Mouse (Mus musculus) forebrain, embryonic 13.5 days (tissue): ENCODE measurements around the gene Npas2. TPM values are rescaled to one million over a fixed set of nuclear protein-coding genes. Genes with fewer than 3 reads are reported as not detected.

Experiments
- ATAC-seq: fragments of 200-750 bp; cut with Nextera tagmentation; 2 replicates; pipeline ENCODE4 v1.8.0; 2017
- H3K27ac ChIP-seq: fragments of 300-500 bp; sonication (generic); 2 replicates; pipeline ENCODE4 v1.5.1; 2015; ENCODE audit warnings: inconsistent platforms, mild to moderate bottlenecking, moderate library complexity
- H3K27me3 ChIP-seq: fragments of 300-500 bp; sonication (generic); 2 replicates; pipeline ENCODE4 v1.6.1; 2015; ENCODE audit warnings: mild to moderate bottlenecking, inconsistent platforms
- H3K36me3 ChIP-seq: fragments of 300-500 bp; sonication (generic); 2 replicates; pipeline ENCODE4 v1.6.1; 2015; ENCODE audit warnings: mild to moderate bottlenecking, inconsistent platforms; ENCODE audit not compliant: poor library complexity, severe bottlenecking
- H3K4me1 ChIP-seq: fragments of 300-500 bp; sonication (generic); 2 replicates; pipeline ENCODE4 v1.6.1; 2015; ENCODE audit warnings: inconsistent platforms
- H3K4me2 ChIP-seq: fragments of 300-500 bp; sonication (generic); 2 replicates; pipeline ENCODE4 v1.6.1; 2015; ENCODE audit warnings: inconsistent platforms, mild to moderate bottlenecking, moderate library complexity
- H3K4me3 ChIP-seq: fragments of 300-500 bp; sonication (generic); 2 replicates; pipeline ENCODE4 v1.5.1; 2015; ENCODE audit warnings: mild to moderate bottlenecking, inconsistent platforms
- H3K9ac ChIP-seq: fragments of 300-500 bp; sonication (generic); 2 replicates; pipeline ENCODE4 v1.6.1; 2015; ENCODE audit warnings: mild to moderate bottlenecking, inconsistent platforms
- H3K9me3 ChIP-seq: fragments of 300-500 bp; sonication (generic); replicated peaks from 2 replicates; pipeline ENCODE4 v1.6.1; 2016; ENCODE audit warnings: inconsistent platforms
- WGBS: fragments of 180-500 bp; shearing (Covaris S2); methylation state at CpG from one replicate; pipeline ENCODE4 v1.1.7; 2015; 5-methylcytosine and 5-hydroxymethylcytosine counted together
- polyA plus RNA-seq: library from polyadenylated mRNA; unstranded; fragments of >200 nt; fragmentation: Nextera tagmentation; extraction: Ambion mirVana; gene quantifications from 2 replicates; pipeline ENCODE4 v1.2.1, GENCODE M21; 2015

Npas2 gene
- polyA plus RNA-seq, 1 experiment from 2014 or later: 0.15 TPM

DNA sequence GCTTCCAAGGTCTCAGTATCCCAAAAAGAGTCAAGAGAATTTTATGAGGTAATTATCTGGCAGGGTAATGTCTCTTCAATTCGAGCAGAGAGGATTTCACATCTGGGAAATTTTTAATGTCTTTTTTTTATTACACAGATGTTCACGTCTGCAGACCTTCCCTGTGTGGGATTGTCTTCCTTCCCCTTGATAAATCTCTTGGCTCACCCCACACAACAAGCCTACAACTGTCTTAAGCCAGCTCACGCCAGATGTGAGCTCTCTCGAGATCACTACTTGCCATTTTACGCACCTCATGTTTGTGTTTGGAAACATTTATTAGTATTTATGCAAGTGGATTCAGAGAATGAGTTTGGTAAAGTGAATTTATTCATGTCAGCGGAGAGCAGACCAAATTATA lies 128.4 kb downstream of the Npas2 start:
- no peaks in the 10 kb centered on the region for H3K9me3 ChIP-seq
- H3K4me3 ChIP-seq: no peak overlapping the region

DNA sequence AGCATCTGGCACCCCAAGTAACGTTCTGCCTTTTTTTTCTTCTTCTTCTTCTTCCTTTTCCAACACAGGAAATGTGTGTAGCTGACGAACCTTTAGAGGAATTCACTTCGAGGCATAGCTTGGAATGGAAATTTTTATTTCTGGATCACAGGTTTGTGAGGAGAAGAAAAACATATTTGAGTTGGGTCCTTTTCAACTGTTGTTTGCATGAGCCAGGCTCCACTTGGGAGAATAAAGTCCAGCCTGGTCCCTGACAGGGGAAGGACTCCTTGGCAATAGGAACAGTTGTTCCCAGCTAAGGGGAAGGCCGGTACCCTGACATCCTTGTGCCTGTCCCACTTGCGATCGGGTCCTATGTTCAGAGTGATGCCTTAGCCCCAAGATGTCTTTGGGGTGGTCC lies 131.7 kb downstream of the Npas2 start:
- no peak overlapping the region for H3K4me2 ChIP-seq
- no peak overlapping the region for H3K27ac ChIP-seq
- H3K9me3 ChIP-seq: no peaks in the 10 kb centered on the region
- no peak overlapping the region for H3K9ac ChIP-seq
- H3K4me3 ChIP-seq: no peak overlapping the region
- no peaks in the 10 kb centered on the region for H3K4me1 ChIP-seq
- H3K27me3 ChIP-seq: no peaks in the 10 kb centered on the region
- no peak for ATAC-seq
- WGBS: 96% methylated on average over 6 of the region's 6 CpGs
- no peaks in the 10 kb centered on the region for H3K36me3 ChIP-seq

More for the DNA sequence above, 128.4 kb downstream of the Npas2 start:
- ATAC-seq: no peak
- no peak overlapping the region for H3K4me2 ChIP-seq
- no peaks in the 10 kb centered on the region for H3K4me1 ChIP-seq
- no peak overlapping the region for H3K27ac ChIP-seq
- H3K27me3 ChIP-seq: no peaks in the 10 kb centered on the region
- no peaks in the 10 kb centered on the region for H3K36me3 ChIP-seq
- no peak overlapping the region for H3K9ac ChIP-seq
- WGBS: 84% methylated on average over 6 of the region's 6 CpGs

- no peak for ATAC-seq
- no peak overlapping the region for H3K27ac ChIP-seq
These were observed 134.0 kb downstream of the Npas2 start for GRCm38 (mm10) chr1:39327546-39327945.

DNA sequence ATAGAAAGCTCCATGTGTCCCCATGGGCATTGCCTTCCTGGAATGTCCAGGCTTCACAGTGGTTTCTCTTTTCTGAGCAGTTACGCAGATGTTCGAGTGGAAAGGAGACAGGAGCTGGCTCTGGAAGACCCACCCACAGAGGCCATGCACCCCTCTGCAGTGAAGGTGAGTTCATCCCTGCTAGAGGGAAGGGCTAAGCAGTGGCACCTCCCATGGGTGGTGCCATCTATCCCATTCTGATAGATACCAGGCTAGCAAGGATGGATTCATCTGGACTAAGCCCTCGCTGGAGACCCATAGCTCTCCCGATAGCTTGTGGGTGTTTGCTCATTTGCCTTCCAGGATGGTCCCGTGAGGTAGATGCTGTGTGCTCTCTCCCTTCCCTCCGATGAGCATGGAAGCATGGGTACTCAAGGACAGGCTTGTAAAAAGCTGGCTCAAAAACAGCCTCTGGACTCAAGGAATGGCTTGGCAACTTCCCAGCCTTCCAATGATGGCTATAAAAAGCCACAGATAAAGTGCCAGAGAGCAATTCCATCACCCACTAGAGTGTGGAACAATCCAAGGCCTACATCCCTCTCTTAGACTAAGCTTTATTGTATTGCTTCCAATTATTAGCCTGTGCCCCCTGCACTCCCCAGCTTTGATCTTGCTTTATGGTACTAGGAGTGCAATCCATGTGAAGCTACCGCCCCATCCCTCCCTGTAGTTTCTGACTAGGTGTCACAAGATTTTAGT lies 137.5 kb downstream of the Npas2 start:
- H3K27ac ChIP-seq: no peak overlapping the region
- no peaks in the 10 kb centered on the region for H3K4me1 ChIP-seq
- H3K4me3 ChIP-seq: no peak overlapping the region
- no peak for ATAC-seq
- H3K36me3 ChIP-seq: no peaks in the 10 kb centered on the region
- no peak overlapping the region for H3K9ac ChIP-seq
- 0 out of 2 replicates have a peak, but pooled peaks cover 3% of the 10 kb centered on the region for H3K27me3 ChIP-seq
- no peaks in the 10 kb centered on the region for H3K9me3 ChIP-seq
- WGBS: 91% methylated on average over 7 of the region's 7 CpGs
- H3K4me2 ChIP-seq: no peak overlapping the region

More at GRCm38 (mm10) chr1:39327546-39327945, 134.0 kb downstream of the Npas2 start:
- Histone ChIP-seq H3K9me3 (no peaks in the 10 kb centered on the region), H3K4me1 (no peaks in the 10 kb centered on the region), H3K4me2 (no peak overlapping the region), H3K27me3 (no peaks in the 10 kb centered on the region), H3K9ac (no peak overlapping the region), H3K36me3 (no peaks in the 10 kb centered on the region), H3K4me3 (no peak overlapping the region)
- 86% methylated on average over 7 of the region's 7 CpGs for WGBS

DNA sequence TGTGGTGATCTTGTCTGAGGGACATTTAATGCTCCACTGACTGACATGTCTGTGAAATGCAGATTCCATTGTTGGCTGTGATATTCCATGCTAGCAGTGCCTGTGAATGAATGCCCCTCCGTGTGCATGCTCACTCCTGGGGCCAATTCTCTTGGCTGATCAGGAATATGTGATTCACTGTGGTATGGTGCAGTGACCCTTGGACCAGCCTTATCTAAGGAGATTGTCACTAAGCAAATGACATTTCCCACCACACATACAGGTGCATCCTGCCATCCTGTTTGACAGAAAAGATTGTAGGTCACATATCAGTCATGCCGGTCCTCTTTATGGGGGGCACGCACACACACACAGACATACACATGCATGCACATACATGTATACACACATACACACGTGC lies 138.9 kb downstream of the Npas2 start:
- 86% methylated on average over 4 of the region's 4 CpGs for WGBS
- H3K4me2 ChIP-seq: no peak overlapping the region
- H3K36me3 ChIP-seq: no peaks in the 10 kb centered on the region
- H3K27me3 ChIP-seq: 0 out of 2 replicates have a peak, but pooled peaks cover 3% of the 10 kb centered on the region
- no peak for ATAC-seq
- no peak overlapping the region for H3K9ac ChIP-seq
- H3K27ac ChIP-seq: no peak overlapping the region
- H3K9me3 ChIP-seq: no peaks in the 10 kb centered on the region
- no peak overlapping the region for H3K4me3 ChIP-seq
- no peaks in the 10 kb centered on the region for H3K4me1 ChIP-seq

DNA sequence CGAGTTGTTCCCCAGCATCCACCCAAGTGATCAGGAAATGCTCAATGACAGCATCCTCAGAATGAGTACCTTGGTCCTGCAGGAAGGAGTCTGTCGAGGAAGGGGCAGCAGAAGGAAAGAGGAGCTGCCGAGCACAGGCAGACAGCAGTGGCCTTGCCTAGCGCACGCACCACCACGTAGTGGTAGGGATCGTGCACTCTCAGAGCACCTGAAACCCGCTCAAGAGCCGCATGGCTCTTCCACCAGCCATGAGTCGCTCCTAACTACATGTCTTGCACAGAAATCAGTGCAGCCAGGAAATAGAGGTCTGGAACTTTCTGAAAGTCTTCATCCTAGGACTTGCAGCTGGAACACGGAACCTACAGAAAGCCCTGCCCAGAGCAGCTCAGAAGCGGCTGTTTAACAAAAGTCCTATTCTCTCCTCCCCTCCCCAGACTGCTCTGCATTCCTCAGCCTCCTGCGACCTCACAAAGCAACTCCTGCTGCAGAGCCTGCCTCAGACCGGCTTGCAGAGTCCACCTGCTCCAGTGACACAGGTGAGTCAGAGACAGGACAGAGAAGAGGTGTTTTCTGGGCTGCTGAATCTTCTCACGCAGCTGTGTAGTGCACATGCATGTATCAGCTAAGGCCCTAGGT lies 142.1 kb downstream of the Npas2 start:
- Histone ChIP-seq H3K4me3 (no peak overlapping the region), H3K4me2 (no peak overlapping the region), H3K27me3 (0 out of 2 replicates have a peak, but pooled peaks cover 3% of the 10 kb centered on the region), H3K36me3 (no peaks in the 10 kb centered on the region), H3K9me3 (no peaks in the 10 kb centered on the region), H3K4me1 (no peaks in the 10 kb centered on the region), H3K9ac (no peak overlapping the region), H3K27ac (no peak overlapping the region)
- ATAC-seq: no peak
- 19% methylated on average over 15 of the region's 15 CpGs for WGBS

DNA sequence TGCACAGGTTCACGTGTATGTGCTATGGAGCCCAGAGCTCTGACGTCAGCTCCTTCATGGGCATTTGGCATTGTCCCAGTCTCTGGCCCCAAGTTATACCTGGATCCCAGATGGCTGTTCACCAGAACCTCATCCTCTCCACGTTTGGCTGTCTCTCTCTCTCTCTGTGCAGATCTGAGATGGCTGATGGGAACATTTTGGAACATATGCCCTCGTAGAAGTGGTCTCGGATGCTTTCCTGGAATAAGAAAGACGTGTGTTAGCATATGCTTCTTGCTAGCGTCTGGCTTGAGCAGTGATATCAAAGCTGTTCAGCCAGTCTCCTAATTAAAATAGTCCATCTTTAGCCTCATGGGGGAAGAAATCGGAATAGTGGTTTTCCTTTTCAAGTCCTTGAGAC lies 143.3 kb downstream of the Npas2 start:
- no peak overlapping the region for H3K27ac ChIP-seq
- no peaks in the 10 kb centered on the region for H3K4me1 ChIP-seq
- no peaks in the 10 kb centered on the region for H3K36me3 ChIP-seq
- no peak overlapping the region for H3K4me2 ChIP-seq
- WGBS: 81% methylated on average over 8 of the region's 8 CpGs
- ATAC-seq: no peak
- no peak overlapping the region for H3K9ac ChIP-seq
- H3K9me3 ChIP-seq: no peaks in the 10 kb centered on the region
- H3K4me3 ChIP-seq: no peak overlapping the region
- H3K27me3 ChIP-seq: 0 out of 2 replicates have a peak, but pooled peaks cover 3% of the 10 kb centered on the region

DNA sequence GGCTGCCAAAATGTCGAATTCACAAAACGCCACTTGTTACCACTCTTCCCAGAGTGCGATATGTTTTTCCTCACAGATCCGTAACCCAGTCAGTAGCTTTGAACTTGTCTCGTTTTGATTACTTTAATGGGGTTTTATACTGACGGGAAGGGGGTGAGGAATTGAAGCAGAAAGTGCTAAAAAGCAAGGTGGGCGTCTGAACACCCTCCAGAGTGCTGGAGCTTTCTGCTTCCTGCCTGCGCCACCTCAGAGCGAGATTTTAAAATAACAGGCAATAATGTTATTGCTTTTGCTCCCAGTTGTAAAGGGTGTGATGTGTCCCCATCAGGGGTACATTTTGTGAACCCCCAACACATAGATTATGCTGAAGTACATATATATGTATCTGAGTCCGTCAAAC lies 145.3 kb downstream of the Npas2 start:
- no peaks in the 10 kb centered on the region for H3K4me1 ChIP-seq
- H3K9me3 ChIP-seq: no peaks in the 10 kb centered on the region
- no peak overlapping the region for H3K27ac ChIP-seq
- H3K4me3 ChIP-seq: no peak overlapping the region
- WGBS: 79% methylated on average over 10 of the region's 10 CpGs
- no peak for ATAC-seq
- H3K9ac ChIP-seq: no peak overlapping the region
- no peaks in the 10 kb centered on the region for H3K36me3 ChIP-seq
- H3K4me2 ChIP-seq: no peak overlapping the region
- H3K27me3 ChIP-seq: 0 out of 2 replicates have a peak, but pooled peaks cover 3% of the 10 kb centered on the region

- Histone ChIP-seq H3K4me3 (no peak overlapping the region), H3K4me1 (no peaks in the 10 kb centered on the region), H3K27me3 (0 out of 2 replicates have a peak, but pooled peaks cover 3% of the 10 kb centered on the region), H3K4me2 (no peak overlapping the region), H3K9ac (no peak overlapping the region), H3K9me3 (no peaks in the 10 kb centered on the region), H3K27ac (no peak overlapping the region), H3K36me3 (no peaks in the 10 kb centered on the region)
- 56% methylated on average over 5 of the region's 5 CpGs for WGBS
- no peak for ATAC-seq
These were observed 145.9 kb downstream of the Npas2 start for GRCm38 (mm10) chr1:39339455-39339854.

- WGBS: 86% methylated on average over 6 of the region's 6 CpGs
- no peak overlapping the region for H3K4me2 ChIP-seq
- no peak for ATAC-seq
- no peaks in the 10 kb centered on the region for H3K9me3 ChIP-seq
- no peaks in the 10 kb centered on the region for H3K36me3 ChIP-seq
- 0 out of 2 replicates have a peak, but pooled peaks cover 3% of the 10 kb centered on the region for H3K27me3 ChIP-seq
- H3K4me3 ChIP-seq: no peak overlapping the region
- H3K4me1 ChIP-seq: no peaks in the 10 kb centered on the region
- no peak overlapping the region for H3K27ac ChIP-seq
- no peak overlapping the region for H3K9ac ChIP-seq
These were observed 146.6 kb downstream of the Npas2 start for GRCm38 (mm10) chr1:39340156-39340555.

DNA sequence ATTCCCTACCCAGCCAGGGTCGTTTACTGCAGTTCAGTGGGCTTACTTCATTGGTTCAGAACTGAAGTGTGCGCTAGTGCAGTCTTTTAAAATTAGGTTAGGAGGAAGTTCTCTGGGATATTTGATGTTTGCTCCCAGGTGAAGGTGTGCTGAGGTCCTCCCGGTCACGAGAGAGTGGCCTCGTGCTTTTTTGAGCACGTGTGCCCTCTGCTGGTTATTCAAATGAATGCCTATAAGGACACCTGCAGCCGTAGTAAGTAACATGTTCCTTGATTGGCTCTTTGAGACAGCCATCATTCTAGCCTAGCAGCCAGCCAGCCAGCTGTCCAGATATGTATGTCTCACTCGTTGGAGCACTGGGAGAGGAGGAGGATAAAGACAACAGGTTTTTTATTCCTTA lies 147.1 kb downstream of the Npas2 start:
- Histone ChIP-seq H3K4me2 (no peak overlapping the region), H3K4me1 (no peaks in the 10 kb centered on the region), H3K9me3 (no peaks in the 10 kb centered on the region), H3K27ac (no peak overlapping the region), H3K27me3 (0 out of 2 replicates have a peak, but pooled peaks cover 3% of the 10 kb centered on the region), H3K36me3 (no peaks in the 10 kb centered on the region), H3K4me3 (no peak overlapping the region), H3K9ac (no peak overlapping the region)
- ATAC-seq: peak; percentile 69
- WGBS: 21% methylated on average over 8 of the region's 8 CpGs

DNA sequence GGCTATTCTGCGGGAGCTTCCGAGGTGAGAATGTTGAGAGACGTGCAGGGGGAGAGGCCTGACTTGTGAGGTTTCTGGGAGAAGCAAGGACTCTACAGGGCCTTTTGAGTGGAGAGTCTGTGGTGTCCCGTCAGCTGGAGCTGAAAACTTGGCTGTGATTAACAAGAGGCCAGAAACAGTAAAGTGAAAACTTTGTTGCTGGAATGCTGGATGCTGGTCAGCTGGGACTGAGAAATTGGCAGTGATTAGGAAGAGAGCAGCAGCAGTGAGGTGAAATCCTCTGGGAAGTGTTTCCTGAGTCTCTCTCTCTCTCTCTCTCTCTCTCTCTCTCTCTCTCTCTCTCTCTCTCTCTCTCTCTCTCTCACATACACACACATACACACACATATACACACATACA lies 148.3 kb downstream of the Npas2 start:
- Histone ChIP-seq H3K36me3 (no peaks in the 10 kb centered on the region), H3K9ac (no peak overlapping the region), H3K27me3 (no peaks in the 10 kb centered on the region), H3K27ac (no peak overlapping the region), H3K4me2 (no peak overlapping the region), H3K4me3 (no peak overlapping the region), H3K4me1 (no peaks in the 10 kb centered on the region), H3K9me3 (no peaks in the 10 kb centered on the region)
- WGBS: 81% methylated on average over 4 of the region's 4 CpGs
- no peak for ATAC-seq
